Mouse (Mus musculus) testis, postnatal 10 days (tissue): Measurements from ENCODE around the gene Gm5862.
"Not testable (repeated sequence)": the region's sequence is repeated elsewhere in the genome, so short reads cannot be mapped to it uniquely, and the experiment has no call there.

Experiments
- DNase-seq: peaks from one replicate; pipeline ENCODE4 v3.0.0; 2021; ENCODE audit warnings: low spot score

The Gm5862 gene

DNA sequence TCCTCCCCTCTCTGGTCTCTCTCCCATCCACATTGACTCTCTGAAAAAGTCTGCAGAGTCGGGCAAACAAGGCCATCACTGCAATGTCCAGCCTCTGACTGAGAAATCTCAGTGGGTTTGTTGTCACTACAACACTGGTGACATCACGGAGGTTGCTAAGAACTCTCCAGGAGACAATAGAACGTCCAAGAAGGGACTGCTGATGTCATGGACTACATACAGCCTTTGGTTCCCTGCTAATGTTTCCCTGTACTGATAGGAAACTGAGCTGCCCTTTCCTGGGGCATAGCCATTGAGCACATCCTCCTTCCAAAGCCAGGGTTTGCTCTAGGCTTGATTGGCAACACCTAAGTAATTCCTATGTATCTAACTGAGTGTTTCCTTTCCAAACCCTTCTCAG lies at the start of gene Gm5862:
Gene Gm5862 (minus strand): TSS at position 101 of the 400 bp plus-strand sequence.
- not testable (repeated sequence) for DNase-seq

DNA sequence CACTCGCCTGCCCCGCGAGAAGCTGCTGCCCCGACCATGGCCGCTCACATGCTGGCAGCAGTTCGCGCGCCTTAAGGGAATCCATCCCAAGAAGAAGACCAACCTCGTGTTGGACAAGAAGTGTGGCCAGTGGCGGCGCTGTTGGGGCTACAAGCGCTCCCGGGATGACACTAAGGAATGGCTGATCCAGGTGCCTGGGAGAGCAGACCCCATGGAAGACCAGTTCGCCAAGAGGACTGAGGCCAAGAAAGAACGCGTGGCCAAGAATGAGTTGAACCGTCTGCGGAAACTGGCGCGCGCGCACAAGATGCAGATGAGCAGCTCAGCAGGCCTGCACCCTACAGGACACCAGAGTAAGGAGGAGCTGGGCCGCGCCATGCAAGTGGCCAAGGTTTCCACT lies 48.0 kb upstream of the Gm5862 start:
- no peak for DNase-seq

DNA sequence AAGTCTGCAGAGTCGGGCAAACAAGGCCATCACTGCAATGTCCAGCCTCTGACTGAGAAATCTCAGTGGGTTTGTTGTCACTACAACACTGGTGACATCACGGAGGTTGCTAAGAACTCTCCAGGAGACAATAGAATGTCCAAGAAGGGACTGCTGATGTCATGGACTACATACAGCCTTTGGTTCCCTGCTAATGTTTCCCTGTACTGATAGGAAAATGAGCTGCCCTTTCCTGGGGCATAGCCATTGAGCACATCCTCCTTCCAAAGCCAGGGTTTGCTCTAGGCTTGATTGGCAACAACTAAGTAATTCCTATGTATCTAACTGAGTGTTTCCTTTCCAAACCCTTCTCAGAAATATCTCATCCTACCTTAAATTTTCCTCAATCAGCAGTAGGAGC lies 35.8 kb upstream of the Gm5862 start, which contains the start of gene Gm7347:
Gene Gm7347 (minus strand): TSS at position 101 of the 400 bp plus-strand sequence.
- DNase-seq, result not testable (repeated sequence)

DNA sequence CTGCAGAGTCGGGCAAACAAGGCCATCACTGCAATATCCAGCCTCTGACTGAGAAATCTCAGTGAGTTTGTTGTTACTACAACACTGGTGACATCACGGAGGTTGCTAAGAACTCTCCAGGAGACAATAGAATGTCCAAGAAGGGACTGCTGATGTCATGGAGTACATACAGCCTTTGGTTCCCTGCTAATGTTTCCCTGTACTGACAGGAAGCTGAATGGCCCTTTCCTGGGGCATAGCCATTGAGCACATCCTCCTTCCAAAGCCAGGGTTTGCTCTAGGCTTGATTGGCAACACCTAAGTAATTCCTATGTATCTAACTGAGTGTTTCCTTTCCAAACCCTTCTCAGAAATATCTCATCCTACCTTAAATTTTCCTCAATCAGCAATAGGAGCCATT lies 16.7 kb upstream of the Gm5862 start, which contains the start of gene Speer4a:
Gene Speer4a (minus strand): TSS at position 101 of the 400 bp plus-strand sequence.
- DNase-seq, result not testable (repeated sequence)

GRCm38 (mm10) chr5:26007697-26008096 lies 15.0 kb downstream of the Gm5862 start:
- not testable (repeated sequence) for DNase-seq

- peak; percentile 69 for DNase-seq
Measured at GRCm38 (mm10) chr5:26006937-26007695, 15.6 kb downstream of the Gm5862 start.

DNA sequence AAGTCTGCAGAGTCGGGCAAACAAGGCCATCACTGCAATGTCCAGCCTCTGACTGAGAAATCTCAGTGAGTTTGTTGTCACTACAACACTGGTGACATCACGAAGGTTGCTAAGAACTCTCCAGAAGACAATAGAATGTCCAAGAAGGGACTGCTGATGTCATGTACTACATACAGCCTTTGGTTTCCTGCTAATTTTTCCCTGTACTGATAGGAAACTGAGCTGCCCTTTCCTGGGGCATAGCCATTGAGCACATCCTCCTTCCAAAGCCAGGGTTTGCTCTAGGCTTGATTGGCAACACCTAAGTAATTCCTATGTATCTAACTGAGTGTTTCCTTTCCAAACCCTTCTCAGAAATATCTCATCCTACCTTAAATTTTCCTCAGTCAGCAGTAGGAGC lies 18.0 kb downstream of the Gm5862 start, which contains the start of gene Gm1979:
Gene Gm1979 (minus strand): TSS at position 101 of the 400 bp plus-strand sequence.
- DNase-seq, result not testable (repeated sequence)

GRCm38 (mm10) chr5:25988550-25988949 lies 34.2 kb downstream of the Gm5862 start, which contains the start of gene Gm21698:
TSS of gene Gm21698 (minus strand) at chr5:25988650.
- DNase-seq, result not testable (repeated sequence)

DNA sequence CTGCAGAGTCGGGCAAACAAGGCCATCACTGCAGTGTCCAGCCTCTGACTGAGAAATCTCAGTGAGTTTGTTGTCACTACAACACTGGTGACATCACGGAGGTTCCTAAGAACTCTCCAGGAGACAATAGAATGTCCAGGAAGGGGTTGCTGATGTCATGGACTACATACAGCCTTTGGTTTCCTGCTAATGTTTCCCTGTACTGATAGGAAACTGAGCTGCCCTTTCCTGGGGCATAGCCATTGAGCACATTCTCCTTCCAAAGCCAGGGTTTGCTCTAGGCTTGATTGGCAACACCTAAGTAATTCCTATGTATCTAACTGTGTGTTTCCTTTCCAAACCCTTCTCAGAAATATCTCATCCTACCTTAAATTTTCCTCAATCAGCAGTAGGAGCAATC lies 50.2 kb downstream of the Gm5862 start, which contains the start of gene Gm21680:
Gene Gm21680 (minus strand): TSS at position 101 of the 400 bp plus-strand sequence.
- DNase-seq, result not testable (repeated sequence)
